Mouse (Mus musculus): ENCODE data around the gene Chd4.

Chd4 gene

DNA sequence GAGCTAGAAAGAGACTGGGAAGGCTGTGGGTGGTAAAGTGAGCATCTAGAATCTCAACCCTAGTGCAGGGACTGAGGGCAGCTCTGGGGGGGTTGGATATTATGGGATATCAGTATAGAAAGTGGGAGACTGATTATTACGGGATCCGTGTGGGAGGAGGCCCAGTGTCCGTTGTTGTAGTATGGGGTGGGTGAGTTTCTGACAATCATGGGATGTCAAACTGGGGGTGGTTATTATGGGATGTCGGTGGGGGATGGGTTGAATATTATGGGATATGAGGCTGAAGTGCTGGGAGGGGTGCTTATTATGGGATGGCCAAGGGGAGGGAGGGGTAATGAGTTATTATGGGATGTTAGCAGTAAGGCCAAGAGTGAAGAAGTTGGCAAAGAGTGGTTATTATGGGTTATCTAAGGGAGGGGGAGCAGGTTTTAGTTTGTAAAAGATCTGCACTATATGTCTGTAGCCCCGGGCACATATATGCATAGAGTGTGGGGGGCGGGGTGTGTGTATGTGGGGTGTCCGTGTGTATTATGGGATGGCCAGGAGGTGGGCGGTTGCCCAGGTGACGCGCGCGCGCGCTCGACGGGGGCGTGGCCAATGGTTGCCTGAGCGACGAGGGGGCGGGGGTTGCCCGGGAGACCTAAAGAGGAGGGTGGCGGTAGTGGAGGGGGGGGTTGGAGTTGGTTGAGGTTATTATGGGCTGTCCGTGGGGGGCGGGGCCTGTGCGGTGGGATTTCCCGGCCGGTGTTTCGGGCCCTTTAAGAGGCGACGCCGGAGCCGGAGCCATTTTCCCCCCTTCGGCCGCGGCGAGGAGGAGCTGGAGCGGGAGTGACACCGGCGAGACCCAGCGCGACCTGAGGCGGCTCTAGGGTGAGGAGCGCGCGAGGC is at the start of gene Chd4:
Chd4 (plus strand) TSS at position 591 of the 888 bp plus-strand sequence.
- TF ChIP-seq GATA4 (IDR thresholded peaks at IDR 0.05; ENCODE audit: insufficient replicate concordance, low read length) = no peak

DNA sequence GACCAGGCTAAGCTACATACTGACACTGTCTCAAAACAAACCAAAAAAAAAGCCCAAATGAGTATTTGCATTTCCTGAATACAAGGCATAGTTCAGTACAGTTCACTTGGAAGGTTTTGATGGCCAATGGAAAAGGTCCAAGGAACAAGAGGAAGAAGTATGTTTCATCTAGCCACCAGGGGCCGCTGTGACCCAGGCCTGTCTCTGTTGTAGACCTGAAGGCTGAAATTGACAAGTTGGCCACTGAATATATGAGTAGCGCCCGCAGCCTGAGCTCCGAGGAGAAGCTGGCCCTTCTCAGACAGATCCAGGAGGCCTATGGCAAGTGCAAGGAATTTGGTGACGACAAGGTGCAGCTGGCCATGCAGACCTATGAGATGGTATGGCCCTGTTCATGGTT is 49.1 kb upstream of the Chd4 start:
- no peak for TF ChIP-seq GATA4 (IDR thresholded peaks at IDR 0.05; ENCODE audit: insufficient replicate concordance, low read length)

DNA sequence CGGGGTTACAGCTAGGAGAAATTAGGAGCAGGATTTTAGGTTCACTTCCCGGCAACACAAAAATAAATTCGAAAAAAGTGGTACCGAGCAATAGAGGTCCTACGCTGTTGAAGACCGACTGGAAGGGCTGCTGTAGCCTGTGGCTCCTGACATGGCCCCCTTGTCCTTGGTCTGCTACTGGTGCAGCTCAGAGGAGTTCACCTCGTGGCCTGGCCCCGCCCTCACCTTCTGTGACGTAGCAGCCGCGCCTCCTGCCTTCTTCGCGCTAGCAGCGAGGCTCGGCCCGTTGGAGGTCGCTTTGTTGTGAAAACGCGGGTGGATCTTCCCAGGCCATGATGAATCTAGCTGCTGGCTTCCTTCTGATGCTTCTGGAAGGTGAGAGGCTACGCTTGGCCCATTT is 46.1 kb upstream of the Chd4 start, which contains the start of gene Acrbp:
Acrbp (plus strand) TSS at position 12 of the 400 bp plus-strand sequence.
- no peak for TF ChIP-seq GATA4 (IDR thresholded peaks at IDR 0.05; ENCODE audit: insufficient replicate concordance, low read length)

DNA sequence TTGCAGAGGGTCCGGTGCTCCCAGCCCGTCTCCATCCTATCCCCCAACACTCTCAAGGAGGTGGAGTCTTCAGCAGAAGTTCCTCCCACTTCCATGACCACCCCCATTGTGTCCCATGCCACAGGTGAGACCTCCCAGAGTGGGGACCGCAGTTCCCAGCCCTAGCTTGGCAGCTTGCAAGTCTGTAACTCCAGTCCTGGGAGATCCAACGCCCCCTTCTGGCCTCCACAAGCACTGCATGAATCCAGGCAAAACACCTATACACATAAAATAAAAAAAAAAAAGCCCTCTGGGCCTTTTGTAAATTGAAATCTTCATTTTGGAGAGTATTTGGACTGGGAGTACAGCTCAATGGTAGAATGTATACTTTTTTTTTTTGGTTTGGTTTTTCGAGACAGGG is 44.5 kb upstream of the Chd4 start:
- TF ChIP-seq GATA4 (IDR thresholded peaks at IDR 0.05; ENCODE audit: insufficient replicate concordance, low read length) = no peak

DNA sequence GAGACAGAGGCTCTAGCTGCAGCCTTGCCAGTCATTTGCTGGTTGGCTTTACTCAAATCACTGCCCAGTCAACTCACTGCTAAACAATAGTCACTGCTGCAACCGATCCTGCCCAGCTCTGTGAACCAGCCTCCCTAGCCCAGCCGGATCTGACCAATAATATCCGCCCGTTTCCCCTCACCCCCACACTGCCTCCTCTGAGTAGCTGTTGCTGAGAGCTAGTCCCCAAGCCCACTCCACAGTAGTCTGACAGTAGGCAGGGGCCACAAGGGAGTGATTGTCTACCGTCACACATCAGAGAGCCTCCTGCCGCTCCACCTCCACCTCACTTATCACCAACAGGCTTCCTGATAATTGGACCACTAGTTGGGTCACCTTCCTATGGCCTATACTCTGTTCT is 34.3 kb upstream of the Chd4 start:
- TF ChIP-seq GATA4 (IDR thresholded peaks at IDR 0.05; ENCODE audit: insufficient replicate concordance, low read length) = no peak

DNA sequence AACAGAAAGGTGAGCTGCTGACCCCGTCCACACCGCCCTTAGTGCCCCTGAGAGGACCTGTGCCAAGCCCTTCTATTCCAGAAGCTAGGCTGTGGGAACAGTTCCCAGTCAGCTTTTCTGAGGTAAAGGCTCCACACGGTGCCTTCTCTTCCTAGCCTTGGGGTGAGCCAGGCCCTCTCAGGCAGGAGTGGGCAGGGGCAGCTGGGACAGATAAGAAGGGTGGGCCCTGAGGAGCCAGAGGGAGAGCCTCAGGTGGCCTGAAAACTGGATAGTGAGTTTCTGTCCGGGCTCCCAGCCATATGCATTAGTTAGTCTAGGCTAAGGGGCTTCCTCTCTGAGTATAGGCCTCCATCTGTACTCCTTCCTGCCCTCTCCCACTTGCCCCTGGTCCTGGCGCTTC is 33.3 kb upstream of the Chd4 start:
- TF ChIP-seq GATA4 (IDR thresholded peaks at IDR 0.05; ENCODE audit: insufficient replicate concordance, low read length) = no peak

DNA sequence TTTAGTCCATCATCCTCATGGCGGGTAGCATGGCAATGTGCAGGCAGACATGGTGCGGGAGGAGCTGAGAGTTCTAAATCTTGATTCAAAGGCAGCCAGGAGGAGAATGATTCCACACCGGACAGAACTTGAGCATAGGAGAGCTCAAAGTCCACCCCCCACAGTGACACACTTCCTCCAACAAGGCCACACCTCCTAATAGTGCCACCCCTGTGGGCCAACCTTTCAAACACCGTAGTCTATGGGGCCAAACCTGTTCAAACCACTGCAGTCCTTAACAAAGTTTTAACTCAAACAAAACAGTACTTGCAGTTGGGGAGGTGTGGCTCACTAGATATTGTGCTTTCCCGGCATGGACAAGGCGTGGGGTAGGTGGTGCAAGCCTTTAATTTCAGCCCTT is 31.9 kb upstream of the Chd4 start:
- no peak for TF ChIP-seq GATA4 (IDR thresholded peaks at IDR 0.05; ENCODE audit: insufficient replicate concordance, low read length)

DNA sequence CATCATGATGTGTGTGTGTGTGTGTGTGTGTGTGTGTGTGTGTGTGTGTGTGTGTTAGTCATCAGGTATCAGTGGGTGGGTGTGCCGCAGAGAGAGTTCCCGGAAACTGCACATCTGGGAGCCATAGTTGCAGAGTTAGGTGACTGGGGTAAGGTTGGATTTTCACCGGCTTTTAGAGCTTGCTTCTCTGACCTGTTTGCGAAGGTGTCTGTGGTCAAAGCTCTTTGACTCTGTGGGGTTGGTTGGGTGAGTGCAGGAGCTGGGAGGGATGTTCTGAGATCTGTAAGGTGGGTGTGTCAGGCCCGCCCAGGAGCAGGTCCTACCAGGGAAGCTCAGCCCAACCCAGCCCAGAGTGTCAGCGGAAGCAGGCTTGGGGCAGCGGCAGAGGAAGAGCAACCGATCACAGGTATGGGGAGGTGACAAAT is 28.2 kb upstream of the Chd4 start, which contains the start of gene Lpar5:
Lpar5 (plus strand) TSS at position 350 of the 425 bp plus-strand sequence.
- no peak for TF ChIP-seq GATA4 (IDR thresholded peaks at IDR 0.05; ENCODE audit: insufficient replicate concordance, low read length)

DNA sequence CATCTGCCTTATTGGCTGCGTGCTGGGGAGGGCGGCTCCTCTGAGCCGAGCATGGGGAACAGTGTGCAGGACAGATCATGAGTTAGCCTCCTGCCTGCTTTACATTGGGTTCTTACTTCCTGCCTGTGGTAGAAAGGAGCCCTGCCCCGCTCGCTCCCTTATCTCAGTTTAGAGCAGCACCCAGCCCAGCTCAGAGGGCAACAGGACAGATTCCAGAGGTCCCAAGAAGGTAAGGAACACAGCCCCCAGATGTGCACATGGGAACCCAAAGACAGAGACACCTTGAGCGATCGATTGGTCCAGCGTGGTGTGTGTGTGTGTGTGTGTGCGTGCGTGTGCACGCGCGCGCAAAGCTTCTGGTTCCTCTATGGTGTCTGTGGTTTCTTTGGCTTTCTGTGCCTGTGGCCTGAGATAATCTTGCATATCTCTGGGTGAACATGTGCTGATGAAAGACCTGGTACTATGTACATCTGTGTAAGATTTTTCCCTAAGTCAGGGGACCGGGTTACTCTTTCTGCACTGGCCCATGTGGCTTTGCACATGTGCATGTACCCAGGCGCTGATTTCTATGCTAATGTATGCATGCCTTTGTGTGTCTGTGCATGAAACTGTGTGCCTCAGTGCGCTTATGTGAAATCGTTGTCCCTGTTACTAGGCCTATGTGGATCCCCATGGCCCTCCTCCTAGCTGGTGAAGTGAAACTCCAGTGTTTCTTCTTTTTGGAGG is 24.4 kb upstream of the Chd4 start:
- no peak for TF ChIP-seq GATA4 (IDR thresholded peaks at IDR 0.05; ENCODE audit: insufficient replicate concordance, low read length)

DNA sequence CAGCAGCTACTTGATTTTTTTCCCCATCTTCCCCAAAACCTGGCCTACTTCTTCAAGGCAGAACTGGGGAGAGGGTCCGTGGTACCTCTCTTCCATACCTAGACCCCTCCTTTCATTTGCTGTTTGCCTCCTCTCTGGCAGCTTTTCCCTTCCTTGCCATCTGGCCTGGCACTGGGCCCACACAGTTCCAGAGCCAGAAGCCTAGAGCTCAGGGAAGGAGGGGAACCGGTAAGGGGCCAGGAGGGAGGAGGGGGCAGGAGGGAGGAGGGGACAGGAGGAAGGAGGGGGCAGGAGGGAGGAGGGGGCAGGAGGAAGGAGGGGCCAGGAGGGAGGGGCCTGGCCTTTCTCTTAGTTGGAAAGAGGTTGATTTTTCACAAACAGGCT is 23.9 kb upstream of the Chd4 start:
- TF ChIP-seq GATA4 (IDR thresholded peaks at IDR 0.05; ENCODE audit: insufficient replicate concordance, low read length) = no peak

DNA sequence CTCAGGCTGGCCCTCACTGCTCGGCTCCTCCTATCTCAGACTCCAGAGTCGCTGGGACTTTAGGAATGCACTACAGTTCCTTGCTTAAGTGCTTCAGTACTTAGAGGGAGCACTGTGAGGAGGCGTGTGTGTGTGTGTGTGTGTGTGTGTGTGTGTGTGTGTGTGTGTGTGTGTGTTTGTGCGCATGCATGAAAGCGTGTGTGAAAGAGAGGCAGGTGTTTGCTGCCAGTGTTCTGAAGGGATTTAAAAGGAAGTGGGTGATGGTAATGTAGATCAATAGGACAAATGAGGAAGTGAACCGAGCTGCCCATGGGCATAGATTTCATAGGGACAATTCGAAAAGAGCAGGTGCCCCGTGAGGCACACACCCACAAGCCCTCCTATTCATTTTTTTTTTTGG is 22.0 kb upstream of the Chd4 start:
- TF ChIP-seq GATA4 (IDR thresholded peaks at IDR 0.05; ENCODE audit: insufficient replicate concordance, low read length) = no peak

DNA sequence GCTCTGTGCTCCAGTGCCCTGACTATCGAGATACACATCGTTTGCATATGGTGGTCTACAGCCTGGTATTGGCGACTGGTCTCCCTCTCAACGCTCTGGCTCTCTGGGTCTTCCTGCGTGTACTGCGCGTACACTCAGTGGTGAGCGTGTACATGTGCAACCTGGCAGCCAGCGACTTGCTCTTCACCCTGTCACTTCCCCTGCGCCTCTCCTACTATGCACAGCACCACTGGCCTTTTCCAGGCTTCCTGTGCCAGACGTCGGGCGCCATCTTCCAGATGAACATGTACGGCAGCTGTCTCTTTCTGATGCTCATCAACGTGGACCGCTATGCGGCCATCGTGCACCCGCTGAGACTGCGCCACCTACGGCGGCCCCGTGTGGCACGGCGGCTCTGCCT is 14.4 kb upstream of the Chd4 start:
- no peak for TF ChIP-seq GATA4 (IDR thresholded peaks at IDR 0.05; ENCODE audit: insufficient replicate concordance, low read length)

DNA sequence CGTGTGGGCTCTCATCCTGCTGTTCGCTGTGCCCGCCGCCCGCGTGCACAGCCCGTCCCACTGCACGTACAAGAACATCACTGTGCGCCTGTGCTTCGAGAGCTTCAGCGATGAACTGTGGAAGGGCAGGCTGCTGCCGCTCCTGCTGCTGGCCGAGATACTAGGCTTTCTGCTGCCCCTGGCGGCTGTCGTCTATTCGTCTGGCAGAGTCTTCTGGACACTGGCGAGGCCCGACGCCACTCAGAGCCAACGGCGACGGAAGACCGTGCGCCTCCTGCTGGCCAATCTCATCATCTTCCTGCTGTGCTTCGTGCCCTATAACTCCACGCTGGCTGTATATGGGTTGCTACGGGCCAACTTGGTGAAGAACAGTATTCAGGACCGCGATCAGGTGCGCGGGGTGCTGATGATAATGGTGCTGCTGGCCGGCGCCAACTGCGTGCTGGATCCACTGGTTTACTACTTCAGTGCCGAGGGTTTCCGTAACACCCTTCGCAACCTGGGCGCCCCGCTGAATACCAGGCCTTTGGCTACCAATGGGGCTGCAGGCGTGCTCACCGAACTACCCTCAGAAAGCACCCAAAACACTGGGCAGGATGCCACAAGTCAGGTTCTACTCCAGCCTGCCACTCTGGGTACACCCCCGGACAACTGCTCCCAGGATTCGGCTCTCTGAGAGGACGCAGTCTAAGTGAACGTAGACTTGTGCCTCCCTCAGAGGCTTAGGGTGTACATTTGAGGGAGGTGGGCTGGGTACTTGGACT is 13.8 kb upstream of the Chd4 start:
- no peak for TF ChIP-seq GATA4 (IDR thresholded peaks at IDR 0.05; ENCODE audit: insufficient replicate concordance, low read length)

DNA sequence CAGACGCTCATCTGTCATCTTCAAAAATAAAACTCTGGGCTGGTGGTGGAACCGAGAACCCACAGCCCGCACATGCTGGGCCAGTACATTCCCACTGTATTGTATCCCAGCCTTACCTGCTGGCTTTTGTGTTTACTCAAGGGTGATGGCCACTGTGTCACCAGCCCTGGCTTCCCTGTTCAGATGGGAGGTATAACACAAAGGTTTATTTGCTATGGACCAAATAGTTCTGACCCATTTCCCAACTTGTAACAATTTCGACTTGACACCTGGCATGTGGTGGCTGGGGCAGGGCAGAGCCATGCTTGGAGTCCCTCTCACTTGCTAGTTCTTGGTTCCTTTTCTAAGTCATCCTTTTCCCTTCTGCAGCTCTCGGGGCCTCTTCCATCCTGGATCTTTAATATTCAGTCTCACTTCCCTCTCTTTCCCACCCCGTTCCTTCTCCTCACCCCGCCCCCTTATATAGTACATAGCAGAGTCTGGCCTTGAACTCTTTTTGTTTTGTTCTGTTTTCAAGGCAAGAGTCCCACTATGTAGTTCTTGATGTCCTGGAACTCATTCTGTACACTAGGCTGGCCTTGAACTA is 12.9 kb upstream of the Chd4 start:
- TF ChIP-seq GATA4 (IDR thresholded peaks at IDR 0.05; ENCODE audit: insufficient replicate concordance, low read length) = no peak

DNA sequence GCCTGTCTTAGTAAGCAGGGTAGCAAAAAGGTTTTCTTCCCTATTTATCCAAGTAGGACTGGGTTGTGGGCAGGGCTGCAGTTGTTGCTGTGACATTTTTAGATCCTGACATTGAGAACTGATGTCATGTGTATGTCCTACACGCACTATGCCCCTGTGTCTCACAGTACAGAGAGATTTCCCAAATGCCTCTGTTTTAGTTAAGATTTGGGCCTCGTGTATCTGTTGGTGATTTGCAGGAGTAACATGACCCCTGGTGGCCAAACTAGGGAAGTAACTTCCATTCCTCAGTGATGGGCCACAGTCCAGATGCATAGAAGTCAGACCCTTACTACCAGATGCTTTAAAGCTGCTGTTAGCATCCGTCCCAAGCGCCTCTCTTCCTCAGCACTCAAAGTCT is 11.4 kb upstream of the Chd4 start:
- no peak for TF ChIP-seq GATA4 (IDR thresholded peaks at IDR 0.05; ENCODE audit: insufficient replicate concordance, low read length)

All from liver, adult (tissue).